Mouse (Mus musculus): ENCODE measurements at regions not wholly inside any gene's neighbourhood (a gene's known extent, or its start where the extent isn't known, plus 50 kb on each side); places are given as distances from the start of the nearest gene placed in this dataset.

GRCm38 (mm10) chr2:169360272-169360671 lies 227.3 kb downstream of the Gm11011 start:
- DNase-seq (ENCODE audit: low spot score in 2 of 2): peak; percentile 32 to 74

- DNase-seq (ENCODE audit: low spot score in 2 of 2): no peak
Measured at GRCm38 (mm10) chr2:169357400-169357799, 230.1 kb downstream of the Gm11011 start.

- no peak for DNase-seq (ENCODE audit: low spot score in 2 of 2)
Measured at GRCm38 (mm10) chr2:169351547-169351946, 236.0 kb downstream of the Gm11011 start.

GRCm38 (mm10) chr2:169346107-169346506 lies 241.4 kb downstream of the Gm11011 start:
- DNase-seq (ENCODE audit: low spot score in 2 of 2): no peak

GRCm38 (mm10) chr2:169319521-169319920 lies 268.0 kb downstream of the Gm11011 start:
- no peak for DNase-seq (ENCODE audit: low spot score in 2 of 2)

GRCm38 (mm10) chr2:169314396-169314930 lies 273.1 kb downstream of the Gm11011 start:
- no peak for DNase-seq (ENCODE audit: low spot score in 2 of 2)

DNA sequence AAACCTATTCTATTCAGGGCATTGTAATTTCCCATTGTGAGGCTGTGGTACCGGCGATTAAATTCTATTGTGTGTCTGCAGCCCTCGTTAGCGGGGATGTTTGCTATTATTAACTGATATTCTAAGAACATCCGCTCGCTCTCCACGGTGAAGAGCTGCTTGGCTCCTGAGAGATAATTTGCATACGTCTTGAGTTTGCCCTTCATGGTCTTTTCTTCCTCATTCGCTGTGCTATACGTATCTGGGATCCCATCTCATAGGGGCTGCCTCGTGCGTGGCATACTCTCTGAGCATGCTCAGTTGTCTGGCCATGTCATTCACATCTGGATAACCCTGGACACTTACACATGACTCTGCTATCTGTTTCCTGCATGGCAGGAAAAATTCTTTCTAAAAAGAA lies 275.7 kb downstream of the Gm11011 start:
- no peak for DNase-seq (ENCODE audit: low spot score in 2 of 2)

DNA sequence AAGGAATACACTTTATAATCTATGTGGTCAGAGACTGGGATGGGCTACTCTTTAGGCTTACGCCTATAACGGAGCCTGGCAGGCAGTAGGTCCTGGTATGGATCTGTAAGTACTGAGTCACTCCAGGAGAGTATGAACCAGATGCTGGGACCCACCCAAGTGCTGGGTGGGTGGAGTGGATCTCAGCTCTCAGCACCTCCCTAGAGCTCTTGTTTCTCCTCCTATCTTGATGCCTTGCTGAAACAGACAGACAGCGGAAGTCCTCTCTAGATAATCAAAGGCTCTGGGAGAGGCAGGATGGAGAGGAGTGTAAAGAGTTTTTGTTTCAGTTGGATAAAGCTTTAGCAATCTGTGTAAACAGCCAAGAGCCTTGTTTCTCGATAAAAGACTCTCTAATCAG lies 276.2 kb downstream of the Gm11011 start:
- DNase-seq (ENCODE audit: low spot score in 2 of 2): no peak

DNA sequence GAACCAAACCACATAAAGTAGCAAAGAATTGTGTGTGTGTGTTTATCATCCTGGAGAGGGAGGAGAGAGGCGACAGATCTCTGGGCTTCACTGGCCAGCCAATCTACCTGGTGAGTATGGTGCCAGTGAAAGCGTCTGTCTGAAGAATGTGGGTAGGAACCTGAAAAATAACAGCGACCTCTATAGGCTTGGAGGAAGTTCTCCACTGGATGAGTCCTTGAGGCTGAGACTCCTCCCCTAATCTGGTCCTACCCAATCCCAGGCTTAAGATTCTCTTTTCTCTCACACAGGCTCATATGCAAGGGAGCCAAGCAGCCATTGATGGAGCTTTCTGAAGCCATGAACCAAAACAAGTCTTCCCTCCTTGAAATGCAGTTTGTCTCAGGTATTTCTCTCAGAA lies 283.2 kb downstream of the Gm11011 start:
- DNase-seq (ENCODE audit: low spot score in 2 of 2): no peak

DNA sequence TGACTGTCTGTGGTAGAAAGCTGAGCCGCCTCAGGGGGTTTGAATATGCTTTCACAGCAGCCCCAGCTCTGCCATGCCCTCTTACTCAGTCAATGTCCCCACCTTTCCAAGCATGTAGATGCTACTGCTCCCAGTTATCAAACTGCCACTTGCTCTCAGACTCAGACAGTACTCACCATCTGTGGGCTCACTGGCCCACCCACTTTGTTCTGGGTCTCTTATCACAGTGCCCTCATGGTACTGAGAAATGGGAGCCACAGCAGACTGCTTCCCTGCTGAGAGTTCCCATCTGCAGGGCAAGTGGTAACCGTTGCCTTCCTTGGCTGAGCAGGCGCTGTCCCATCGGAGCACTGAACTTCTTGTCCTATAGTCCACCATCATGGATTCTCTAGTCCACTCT lies 286.6 kb downstream of the Gm11011 start:
- DNase-seq (ENCODE audit: low spot score in 2 of 2): no peak

DNA sequence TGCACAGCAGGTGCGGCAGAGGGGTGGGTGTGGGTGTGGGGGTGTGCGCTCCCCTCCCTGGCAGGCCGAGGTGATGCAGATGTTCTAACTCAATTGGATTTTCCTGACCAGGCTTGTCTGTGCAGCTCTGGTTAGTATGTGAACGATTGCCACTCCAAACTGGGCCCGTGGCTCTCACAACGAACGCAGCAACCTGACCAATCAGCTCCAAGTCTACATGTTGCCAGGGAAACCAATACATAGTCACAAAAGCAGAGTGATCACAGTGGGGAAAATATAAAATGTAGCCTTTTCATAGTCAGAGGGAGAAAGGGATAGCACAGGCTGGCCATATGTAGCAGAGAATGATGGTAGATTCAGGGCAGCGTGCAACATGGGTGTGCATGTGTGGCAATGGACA lies 287.1 kb downstream of the Gm11011 start:
- no peak for DNase-seq (ENCODE audit: low spot score in 2 of 2)

DNA sequence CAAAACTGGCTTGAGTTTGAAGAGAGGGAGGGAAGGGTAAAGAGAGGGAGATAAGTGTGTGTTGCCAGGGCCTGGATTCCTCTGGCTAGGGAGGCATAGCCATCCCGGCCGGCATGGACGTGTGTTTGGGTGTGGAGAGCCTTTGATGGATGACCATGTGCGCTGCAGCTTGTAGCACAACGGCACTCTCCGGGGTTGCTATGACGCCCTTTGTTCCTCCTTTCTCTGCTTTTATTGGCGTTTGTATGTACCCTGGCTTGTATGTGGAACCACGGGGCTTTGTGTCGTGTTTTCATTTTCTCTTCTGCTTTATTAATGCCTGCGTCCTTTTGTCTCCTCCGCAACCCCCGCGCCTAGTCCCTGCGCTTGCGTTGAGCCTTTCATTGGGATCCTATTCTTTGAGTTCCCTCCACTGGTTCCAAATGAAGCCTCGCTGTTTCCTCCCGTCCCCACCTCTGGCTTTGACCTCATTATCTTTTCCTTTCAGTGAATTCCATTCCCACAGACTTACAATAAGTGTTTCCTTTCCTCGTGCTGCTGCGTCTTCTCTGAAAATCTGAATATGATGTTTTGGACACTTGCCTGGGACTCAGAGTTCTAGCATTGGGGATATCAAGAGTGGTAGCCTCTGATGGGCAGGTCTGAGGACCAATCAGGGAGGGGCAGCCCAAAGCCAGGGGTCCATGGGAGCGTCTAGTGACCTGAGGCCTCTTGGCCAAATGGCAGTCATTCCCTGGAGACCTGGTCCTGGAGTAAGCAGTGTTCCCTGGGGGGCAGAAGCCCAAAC lies 289.5 kb downstream of the Gm11011 start:
- DNase-seq (ENCODE audit: low spot score in 2 of 2): peak in 1 of 2 experiments; percentile 26

- no peak for DNase-seq (ENCODE audit: low spot score in 2 of 2)
Measured at GRCm38 (mm10) chr2:169297226-169297625, 290.3 kb downstream of the Gm11011 start.

- no peak for DNase-seq (ENCODE audit: low spot score in 2 of 2)
Measured at GRCm38 (mm10) chr2:169293351-169293750, 294.2 kb downstream of the Gm11011 start.

DNA sequence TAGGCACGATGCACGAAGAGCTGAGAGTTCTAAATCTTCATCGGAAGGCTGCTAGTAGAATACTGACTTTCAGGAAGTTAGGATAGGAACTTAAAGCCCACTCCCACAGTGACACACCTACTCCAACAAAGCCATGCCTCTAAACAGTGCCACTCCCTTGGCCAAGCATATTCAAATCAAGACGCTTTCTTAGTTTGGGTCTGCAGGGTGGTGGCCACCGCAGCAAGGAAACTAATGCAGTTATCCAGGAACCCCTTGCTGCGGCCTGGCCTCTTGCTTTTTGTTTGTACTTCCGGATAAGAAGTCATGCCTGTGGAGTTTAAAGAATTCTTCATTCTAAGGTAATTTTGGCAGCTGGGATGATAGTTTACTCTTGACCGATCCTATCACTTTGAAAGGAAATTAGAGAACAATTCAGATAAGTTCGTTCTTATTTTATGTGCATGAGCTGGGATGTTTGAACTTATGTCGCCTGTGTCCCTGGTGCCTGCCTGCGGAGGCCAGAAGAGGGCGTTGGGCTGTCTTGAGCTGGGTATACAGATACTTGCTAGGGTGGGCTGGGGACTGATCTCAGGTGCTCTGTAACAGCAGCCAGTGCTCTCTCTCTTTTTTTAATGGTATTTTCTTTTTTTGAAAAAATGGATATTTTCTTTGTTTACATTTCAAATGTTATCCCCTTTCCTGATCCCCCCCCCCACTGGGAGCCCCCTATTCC lies 298.5 kb downstream of the Gm11011 start:
- no peak for DNase-seq (ENCODE audit: low spot score in 2 of 2)

- DNase-seq (ENCODE audit: low spot score in 2 of 2): no peak
Measured at GRCm38 (mm10) chr2:169286701-169287100, 300.8 kb downstream of the Gm11011 start.

DNA sequence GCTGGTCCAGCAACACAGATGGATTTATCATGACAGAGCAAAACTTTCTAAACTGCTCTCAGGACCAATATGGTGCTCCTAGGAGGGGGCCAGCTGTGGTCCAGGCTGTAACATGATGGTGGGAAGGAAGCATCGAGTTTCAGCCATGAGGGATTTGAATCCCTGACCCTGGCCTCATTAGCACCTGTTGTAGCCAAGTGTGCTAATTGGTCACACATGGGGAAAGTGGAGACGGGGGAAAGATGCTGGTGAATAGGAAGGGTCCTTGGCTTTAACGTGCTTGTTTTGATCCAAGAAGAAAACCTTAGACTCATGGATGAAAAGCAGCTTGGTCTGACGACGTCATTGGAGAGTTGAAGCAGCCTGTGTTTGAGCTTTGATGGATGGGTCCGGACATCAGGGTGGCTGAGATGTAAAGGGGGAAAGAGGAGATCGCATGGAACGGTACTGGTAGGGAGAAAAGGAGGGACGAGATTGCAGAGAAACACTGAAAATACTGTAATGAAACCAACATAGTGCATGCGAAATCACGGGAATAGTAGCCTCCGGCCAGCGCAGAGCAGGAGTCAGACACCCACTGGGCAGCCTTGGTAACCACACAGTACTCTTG lies 304.9 kb downstream of the Gm11011 start:
- DNase-seq (ENCODE audit: low spot score in 2 of 2): no peak

DNA sequence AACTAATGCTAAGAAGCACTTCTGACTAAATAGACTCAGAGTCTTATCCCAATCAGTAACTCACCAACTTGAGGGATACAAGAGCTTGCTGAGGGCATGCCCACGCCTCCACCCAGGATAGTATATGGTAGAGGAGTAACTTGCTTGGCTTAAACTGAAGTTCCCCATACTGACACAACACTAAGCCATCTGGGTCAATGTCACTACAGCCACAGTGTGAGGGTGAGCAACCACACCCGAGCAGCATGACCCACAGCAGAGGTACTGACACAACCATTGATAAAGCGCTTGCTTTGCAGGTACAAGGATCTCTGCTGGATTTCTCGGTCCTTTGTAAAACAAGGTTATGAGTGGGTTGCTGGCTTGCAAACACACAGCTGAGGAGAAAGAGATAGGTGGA lies 312.2 kb downstream of the Gm11011 start:
- no peak for DNase-seq (ENCODE audit: low spot score in 2 of 2)

GRCm38 (mm10) chr2:169274101-169274500 lies 313.4 kb downstream of the Gm11011 start:
- DNase-seq (ENCODE audit: low spot score in 2 of 2): no peak

- no peak for DNase-seq (ENCODE audit: low spot score in 2 of 2)
Measured at GRCm38 (mm10) chr2:169272622-169273021, 314.9 kb downstream of the Gm11011 start.

GRCm38 (mm10) chr2:169272018-169272417 lies 315.5 kb downstream of the Gm11011 start:
- no peak for DNase-seq (ENCODE audit: low spot score in 2 of 2)

- no peak for DNase-seq (ENCODE audit: low spot score in 2 of 2)
Measured at GRCm38 (mm10) chr2:169260636-169261035, 305.2 kb upstream of the Zfp64 start.

- no peak for DNase-seq (ENCODE audit: low spot score in 2 of 2)
Measured at GRCm38 (mm10) chr2:169244572-169244971, 289.2 kb upstream of the Zfp64 start.
